Mouse (Mus musculus) C3H10T1/2 (cell line): ENCODE data around the gene Cep19. TPM values are rescaled to one million over a fixed set of nuclear protein-coding genes. Genes with fewer than 3 reads are reported as not detected.

Source experiments
- polyA plus RNA-seq, 2 experiments: library from polyadenylated mRNA; unstranded; fragments of >200 nt; fragmentation: generic; extraction: Trizol; gene quantifications; one replicate each; pipeline ENCODE4 v1.2.1; 2012; ENCODE audit warnings: missing spikeins in 2 of 2

The Cep19 gene
- 10 to 100 TPM in 1 of 2 experiments, 1 to 10 TPM in 1; 1.7 to 13.2 TPM for polyA plus RNA-seq

DNA sequence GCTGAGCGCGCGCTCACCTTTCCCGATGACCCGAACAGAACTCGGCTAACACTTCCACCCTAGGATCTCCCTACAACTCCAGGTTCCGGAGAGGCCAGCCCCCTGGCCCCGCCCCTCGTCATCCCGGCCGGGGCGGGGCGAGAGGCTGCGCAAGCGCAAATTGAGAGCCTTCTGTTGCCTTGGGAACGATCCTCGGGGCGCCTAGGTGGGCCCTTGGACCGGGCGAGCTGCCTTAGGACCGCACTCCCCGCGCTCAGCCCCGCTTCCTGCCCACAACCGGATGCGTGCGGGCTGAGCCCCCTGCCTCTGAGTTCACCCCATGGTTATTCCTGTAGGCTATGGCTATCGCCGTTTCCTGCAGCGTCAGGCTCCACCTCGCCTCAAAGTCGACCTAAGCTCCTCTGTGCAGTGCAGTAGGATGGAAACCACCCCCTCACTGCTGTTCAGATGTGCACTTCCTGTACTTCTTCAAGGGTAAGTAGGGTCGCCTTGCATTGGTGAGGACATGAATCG lies at the start of gene Cep19, which contains the start of gene Pigx:
Cep19 (plus strand) TSS at position 163 of the 513 bp plus-strand sequence.
Pigx (minus strand) TSS at position 103 of the 513 bp plus-strand sequence.

DNA sequence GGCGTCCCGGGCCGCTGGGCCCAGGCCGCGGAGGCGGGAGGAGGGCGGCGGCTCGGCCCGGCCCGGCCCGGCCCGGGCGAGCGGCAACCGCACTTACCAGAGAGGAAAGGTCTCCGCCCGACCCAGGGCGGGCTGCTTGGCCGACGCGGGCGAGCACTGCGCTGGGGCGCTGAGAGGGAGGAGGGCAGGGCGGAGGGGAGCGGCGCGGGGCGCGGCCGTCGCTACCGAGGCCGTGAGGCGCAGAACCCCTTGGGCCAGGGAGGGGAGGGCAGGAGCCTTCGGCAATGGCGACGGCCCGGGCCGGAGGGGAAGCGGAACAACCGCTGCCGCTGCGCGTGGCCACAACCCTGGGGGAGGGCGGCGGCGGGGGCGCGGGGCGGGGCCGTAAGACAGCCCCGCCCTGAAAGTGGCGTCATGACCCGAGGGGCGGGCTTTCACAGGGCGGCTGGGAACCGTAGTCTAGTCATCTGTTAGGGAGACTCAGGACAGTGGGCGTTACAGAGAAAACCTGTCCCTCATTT lies 20.5 kb upstream of the Cep19 start, which contains the start of gene Pak2:
Pak2 (minus strand) TSS at position 352 of the 521 bp plus-strand sequence.

Other genes starting within 250 kb of the Cep19 start
- gene Meltf, start 221.0 kb upstream of the Cep19 start, polyA plus RNA-seq: under 1 TPM; 0.02 to 0.42 TPM
- under 1 TPM; 0.01 to 0.09 TPM for gene Pigz, start 165.9 kb upstream of the Cep19 start, polyA plus RNA-seq
- gene 0610012G03Rik, start 151.3 kb upstream of the Cep19 start, polyA plus RNA-seq: 10 to 100 TPM; 66.5 to 82.2 TPM
- gene Ncbp2, start 151.3 kb upstream of the Cep19 start, polyA plus RNA-seq: 10 to 100 TPM in 1 of 2 experiments, 1 to 10 TPM in 1; 8.7 to 30.5 TPM
- gene Senp5, start 96.5 kb upstream of the Cep19 start, polyA plus RNA-seq: 1 to 10 TPM in 1 of 2 experiments, under 1 TPM in 1; 0.48 to 4.4 TPM
- 10 to 100 TPM in 1 of 2 experiments, 1 to 10 TPM in 1; 1.7 to 11.9 TPM for gene Pak2, start 20.5 kb upstream of the Cep19 start, polyA plus RNA-seq
- gene Pigx, start 60 bp upstream of the Cep19 start, polyA plus RNA-seq: 10 to 100 TPM; 12.1 to 35.1 TPM
- gene Nrros, start 65.8 kb downstream of the Cep19 start, polyA plus RNA-seq: not detected
- gene Bex6, start 80.0 kb downstream of the Cep19 start, polyA plus RNA-seq: not detected
- gene Fbxo45, start 147.4 kb downstream of the Cep19 start, polyA plus RNA-seq: 1 to 10 TPM in 1 of 2 experiments, under 1 TPM in 1; 0.44 to 3.6 TPM
- 10 to 100 TPM in 1 of 2 experiments, 1 to 10 TPM in 1; 4.1 to 11.1 TPM for gene Wdr53, start 147.4 kb downstream of the Cep19 start, polyA plus RNA-seq
- gene Smco1, start 171.7 kb downstream of the Cep19 start, polyA plus RNA-seq: not detected
- 1 to 10 TPM; 1.7 to 5.0 TPM for gene Rnf168, start 177.7 kb downstream of the Cep19 start, polyA plus RNA-seq
- 1 to 10 TPM in 1 of 2 experiments, under 1 TPM in 1; 0.32 to 3.5 TPM for gene Ubxn7, start 232.5 kb downstream of the Cep19 start, polyA plus RNA-seq